Comparison of ENCODE assay signal across 27 mouse cellular contexts in the genomic region with DNA sequence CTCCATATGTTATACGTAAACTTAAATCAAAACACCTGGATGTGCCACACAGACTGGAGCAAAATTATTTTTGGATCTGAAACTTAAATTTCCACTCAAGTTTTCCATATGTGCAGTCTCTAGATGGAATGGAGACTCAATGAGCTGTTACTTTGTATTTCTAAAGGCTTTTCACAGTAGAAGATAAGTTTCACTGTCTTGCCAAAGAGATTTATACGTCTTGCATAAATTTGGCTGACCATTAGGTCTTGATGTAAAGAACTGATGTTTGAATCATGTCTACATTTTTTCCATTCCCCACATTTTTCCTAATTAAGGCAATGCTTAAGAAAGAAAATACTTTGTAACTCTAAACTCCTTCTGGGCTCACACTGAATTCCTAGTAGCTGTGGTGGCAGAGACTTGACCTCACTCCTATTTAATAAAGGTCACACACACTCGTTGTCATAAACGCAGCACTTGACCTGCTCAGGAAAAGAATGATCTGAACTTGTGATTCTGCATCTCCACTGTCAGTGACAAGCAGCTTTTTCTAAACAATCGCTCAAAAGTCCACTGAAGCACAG. TPM values are rescaled to one million over a fixed set of nuclear protein-coding genes. Genes with fewer than 3 reads are reported as not detected.
DNase-seq lines count a peak whose midpoint lies in the region; ATAC-seq and TF ChIP-seq lines count a peak whose summit lies in the region.
"Had no signal": no experiment of that assay in that cellular context is flagged by ENCODE, and none has a peak within 500 bp of the region (broad histone marks: within the 10 kb centered on the region; RNA-seq: fewer than 3 reads in every experiment).

No protein-coding gene starts in this region.

- H3K36me3 ChIP-seq in heart, embryonic 13.5 days, result peaks cover 12% of the 10 kb centered on the region
- no peaks in the 10 kb centered on the region for H3K36me3 ChIP-seq in lung, embryonic 15.5 days
- H3K36me3 ChIP-seq: forebrain, embryonic 10.5 days; heart, embryonic 10.5 days; hindbrain, embryonic 10.5 days; kidney, embryonic 15.5 days had no signal

- H3K4me3 ChIP-seq in heart, embryonic 13.5 days, result no peak overlapping the region
- H3K4me3 ChIP-seq in lung, embryonic 15.5 days, result no peak overlapping the region
- H3K4me3 ChIP-seq in embryonic fibroblast, embryonic 13.5 days (ENCODE audit: insufficient read depth, low read length), result no peak overlapping the region
- H3K4me3 ChIP-seq: forebrain, embryonic 10.5 days; heart, embryonic 10.5 days; hindbrain, embryonic 10.5 days; hindbrain, embryonic 15.5 days; kidney, embryonic 15.5 days; layer of hippocampus, adult 2 months; left cerebral cortex, adult 2 months had no signal

- no peak for TF ChIP-seq CTCF in embryonic fibroblast, embryonic 13.5 days (IDR thresholded peaks at IDR 0.05; ENCODE audit: borderline replicate concordance, insufficient read depth, low read length)

- H3K9me3 ChIP-seq in heart, embryonic 13.5 days, result no peaks in the 10 kb centered on the region
- no peaks in the 10 kb centered on the region for H3K9me3 ChIP-seq in lung, embryonic 15.5 days
- H3K9me3 ChIP-seq: forebrain, embryonic 10.5 days; heart, embryonic 10.5 days; hindbrain, embryonic 10.5 days; hindbrain, embryonic 15.5 days; kidney, embryonic 15.5 days had no signal

- H3K4me1 ChIP-seq in heart, embryonic 13.5 days, result peaks cover 25% of the 10 kb centered on the region
- H3K4me1 ChIP-seq in lung, embryonic 15.5 days, result peaks cover 23% of the 10 kb centered on the region; the same call in 1 of the 2 replicates
- peaks cover 7% of the 10 kb centered on the region for H3K4me1 ChIP-seq in embryonic fibroblast, embryonic 13.5 days (ENCODE audit: control insufficient read depth, insufficient read depth, low read length)
- H3K4me1 ChIP-seq: hindbrain, embryonic 10.5 days; hindbrain, embryonic 15.5 days; kidney, embryonic 15.5 days had no signal

- no peak for DNase-seq in heart, postnatal 14 days
- no peak for DNase-seq in lung, postnatal 14 days
- DNase-seq in cerebellum, postnatal 25 days, result no peak
- DNase-seq in adrenal gland, postnatal 14 days, result no peak
- DNase-seq: adrenal gland, postnatal 36 days; cerebellum, adult 18-20 months; cerebellum, postnatal 10 days; heart, postnatal 10 days; kidney, adult 11 months; kidney, postnatal 36 days; midbrain, embryonic 14.5 days; right cerebral cortex, postnatal 14 days; thymus, postnatal 4 days had no signal

- no peaks in the 10 kb centered on the region for H3K27me3 ChIP-seq in heart, embryonic 13.5 days (replicated peaks)
- H3K27me3 ChIP-seq in lung, embryonic 15.5 days, result no peaks in the 10 kb centered on the region
- H3K27me3 ChIP-seq: hindbrain, embryonic 15.5 days; kidney, embryonic 15.5 days had no signal

- WGBS in heart, embryonic 13.5 days, result 49% methylated on average over 5 of the region's 5 CpGs
- 30% methylated on average over 5 of the region's 5 CpGs for WGBS in lung, embryonic 15.5 days

- no peak overlapping the region for H3K4me2 ChIP-seq in heart, embryonic 13.5 days
- H3K4me2 ChIP-seq in lung, embryonic 15.5 days, result no peak overlapping the region
- H3K4me2 ChIP-seq: hindbrain, embryonic 15.5 days; kidney, embryonic 15.5 days; liver, embryonic 11.5 days had no signal

- no peak for TF ChIP-seq POLR2A in embryonic fibroblast, embryonic 13.5 days (IDR thresholded peaks at IDR 0.05; ENCODE audit: low read depth, low read length)

- H3K27ac ChIP-seq in heart, embryonic 13.5 days (replicated peaks), result peak overlapping the region; percentile 29
- H3K27ac ChIP-seq in lung, embryonic 15.5 days, result peak overlapping the region; percentile 48; the same call in 1 of the 2 replicates
- H3K27ac ChIP-seq in embryonic fibroblast, embryonic 13.5 days (ENCODE audit: insufficient read depth, low read length), result peak overlapping the region; percentile 94
- H3K27ac ChIP-seq: forebrain, embryonic 10.5 days; heart, embryonic 10.5 days; hindbrain, embryonic 10.5 days; hindbrain, embryonic 15.5 days; kidney, embryonic 15.5 days; layer of hippocampus, adult 2 months; left cerebral cortex, adult 2 months had no signal

- intact Hi-C loops in heart, postnatal 14 days (cut with DNase I), result no loop called here

- ATAC-seq in heart, embryonic 13.5 days (ENCODE audit: extremely low read depth, insufficient number of reproducible peaks, low FRiP score, low TSS enrichment), result no peak
- ATAC-seq in lung, embryonic 15.5 days (ENCODE audit: borderline replicate concordance, extremely low read depth, low FRiP score, low TSS enrichment), result peak; percentile 85
- ATAC-seq: CD4-positive, CD25-positive, alpha-beta regulatory T cell, adult 4 months; forebrain, embryonic 16.5 days; inflammation-experienced regulatory T-cells, adult 6 months had no signal

- no peak overlapping the region for H3K9ac ChIP-seq in heart, embryonic 13.5 days
- H3K9ac ChIP-seq in lung, embryonic 15.5 days, result no peak overlapping the region
- H3K9ac ChIP-seq: hindbrain, embryonic 15.5 days; kidney, embryonic 15.5 days had no signal

RNA-seq across cellular contexts. Expression of a gene that starts 22.8 kb away (rescaled TPM):
- polyA plus RNA-seq in heart, embryonic 13.5 days (2015; fragmentation: Nextera tagmentation; extraction: Ambion mirVana), result 32.2 and 32.6 TPM in 2 replicates
- total RNA-seq in heart, postnatal 14 days (2021), result 10 to 100 TPM; 73.0 to 84.6 TPM
- polyA plus RNA-seq in lung, embryonic 15.5 days (2015; fragmentation: Nextera tagmentation; extraction: Ambion mirVana), result 31.6 and 32.6 TPM in 2 replicates
- 81.3 and 94.0 TPM in 2 replicates for polyA plus RNA-seq in embryonic fibroblast, embryonic 13.5 days (2011; ENCODE audit: insufficient read length, low read depth, missing spikeins)
- total RNA-seq in adrenal gland, postnatal 14 days (2021), result 534 and 576 TPM in 2 replicates
- polyA plus RNA-seq: CD4-positive, CD25-positive, alpha-beta regulatory T cell, adult 4 months had no signal

Comparison
In these comparisons a context has a peak if more than half of its experiments do, and no peak if none do; other contexts are left out.
1. H3K27ac ChIP-seq: peak in every context shown above with its lines; median percentile 94 in embryonic fibroblast, embryonic 13.5 days; 48 in lung, embryonic 15.5 days; 29 in heart, embryonic 13.5 days.